Mouse (Mus musculus) lung, postnatal 0 days (tissue): ENCODE data around the gene Tsc1. TPM values are rescaled to one million over a fixed set of nuclear protein-coding genes. Genes with fewer than 3 reads are reported as not detected.

Experiments
- ATAC-seq: fragments of 200-750 bp; cut with Nextera tagmentation; 2 replicates; pipeline ENCODE4 v1.8.0; 2017; ENCODE audit warnings: moderate library complexity
- DNase-seq: peaks from one replicate; pipeline ENCODE4 v3.0.0-alpha.2; 2016; ENCODE audit warnings: low spot score
- H3K27ac ChIP-seq: fragments of 300-500 bp; sonication (generic); 2 replicates; pipeline ENCODE4 v1.5.1; 2014; ENCODE audit warnings: antibody characterized with exemption, mild to moderate bottlenecking, low read length, mixed read lengths
- H3K27me3 ChIP-seq: fragments of 300-500 bp; sonication (generic); replicated peaks from 2 replicates; pipeline ENCODE4 v1.6.1; 2014; ENCODE audit warnings: low read length, mixed read lengths; ENCODE audit not compliant: insufficient read depth
- H3K36me3 ChIP-seq: fragments of 300-500 bp; sonication (generic); 2 replicates; pipeline ENCODE4 v1.6.1; 2014; ENCODE audit warnings: low read length, mixed read lengths; ENCODE audit not compliant: insufficient read depth
- H3K4me1 ChIP-seq: fragments of 300-500 bp; sonication (generic); 2 replicates; pipeline ENCODE4 v1.6.1; 2014; ENCODE audit warnings: antibody characterized with exemption, low read depth, low read length, mixed read lengths; ENCODE audit not compliant: insufficient read depth
- H3K4me2 ChIP-seq: fragments of 300-500 bp; sonication (generic); replicated peaks from 2 replicates; pipeline ENCODE4 v1.6.1; 2014; ENCODE audit warnings: low read depth, mild to moderate bottlenecking, low read length, moderate library complexity, mixed read lengths
- H3K4me3 ChIP-seq: fragments of 300-500 bp; sonication (generic); 2 replicates; pipeline ENCODE4 v1.5.1; 2014; ENCODE audit warnings: low read depth, low read length
- H3K9ac ChIP-seq: fragments of 300-500 bp; sonication (generic); replicated peaks from 2 replicates; pipeline ENCODE4 v1.6.1; 2014; ENCODE audit warnings: low read depth, mild to moderate bottlenecking
- H3K9me3 ChIP-seq: fragments of 300-500 bp; sonication (generic); 2 replicates; pipeline ENCODE4 v1.6.1; 2016; ENCODE audit warnings: low read length, mixed read lengths
- CTCF ChIP-seq: IDR thresholded peaks from 2 replicates; pipeline ENCODE4 v1.5.1; 2016; ENCODE audit warnings: antibody characterized with exemption, mild to moderate bottlenecking
- EP300 ChIP-seq: IDR thresholded peaks from 2 replicates; pipeline ENCODE4 v1.6.1; 2016; ENCODE audit warnings: antibody characterized with exemption, mild to moderate bottlenecking, control low read depth
- WGBS: fragments of 180-500 bp; shearing (Covaris S2); extraction: QIAGEN DNeasy Blood & Tissue Kit; methylation state at CpG from one replicate; pipeline ENCODE4 v1.1.7; 2014; 5-methylcytosine and 5-hydroxymethylcytosine counted together
- polyA plus RNA-seq: library from polyadenylated mRNA; unstranded; fragments of >200 nt; fragmentation: Nextera tagmentation; extraction: Ambion mirVana; gene quantifications from 2 replicates; pipeline ENCODE4 v1.2.1, GENCODE M21; 2015

The Tsc1 gene
- polyA plus RNA-seq, 1 experiment from 2014 or later: 7.3 TPM

DNA sequence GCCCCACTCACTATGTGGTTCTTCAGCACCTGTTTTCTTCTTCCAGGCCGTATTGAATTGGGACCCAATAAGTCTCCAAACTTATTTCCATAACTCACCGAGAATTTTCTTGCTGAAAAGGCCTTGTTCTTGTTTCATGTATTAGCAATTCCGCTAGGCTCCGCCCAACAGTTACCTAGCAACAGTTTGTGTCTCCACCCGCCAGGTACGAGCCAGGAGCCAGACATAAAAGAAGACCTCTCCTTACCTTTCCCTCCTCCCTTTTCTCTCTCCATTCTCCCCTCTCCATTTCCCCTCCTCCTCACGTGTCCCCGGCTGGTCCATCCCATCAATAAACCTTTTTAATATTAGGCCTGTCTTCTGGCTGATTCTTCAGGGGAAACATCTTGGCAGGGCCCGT, 2.7 kb upstream of the Tsc1 start:
- H3K36me3 ChIP-seq: no peaks in the 10 kb centered on the region
- H3K4me2 ChIP-seq: peak overlapping the region; percentile 17
- ATAC-seq: no peak
- DNase-seq: peak; percentile 48
- 22% methylated on average over 9 of the region's 9 CpGs for WGBS
- H3K4me1 ChIP-seq: no peaks in the 10 kb centered on the region; the same call in 1 of the 2 replicates
- H3K27me3 ChIP-seq: no peaks in the 10 kb centered on the region
- no peak overlapping the region for H3K27ac ChIP-seq
- TF ChIP-seq EP300 (no peak), CTCF (no peak)
- no peak overlapping the region; the same call in 1 of the 2 replicates for H3K4me3 ChIP-seq
- H3K9ac ChIP-seq: no peak overlapping the region
- no peaks in the 10 kb centered on the region for H3K9me3 ChIP-seq

DNA sequence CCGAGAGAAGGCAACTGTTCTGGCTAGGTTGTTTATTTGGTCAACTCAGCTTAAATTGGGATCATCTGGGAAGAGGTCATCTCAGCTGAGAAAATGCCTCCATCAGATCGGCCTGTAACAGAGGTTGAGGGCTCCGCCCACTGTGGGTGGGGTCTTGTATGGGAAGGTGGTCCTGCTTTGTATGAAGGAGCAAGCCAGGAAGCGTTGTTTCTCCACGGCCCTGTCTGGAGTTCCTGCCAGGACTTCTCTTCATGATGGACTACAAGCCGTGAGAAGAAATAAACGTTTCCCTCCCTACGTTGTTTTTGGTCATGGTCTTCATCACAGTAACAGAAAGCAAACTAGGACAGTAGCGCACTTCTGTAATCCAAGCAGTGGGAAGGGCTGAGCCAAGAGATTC, 2.1 kb upstream of the Tsc1 start:
- Histone ChIP-seq H3K9me3 (no peaks in the 10 kb centered on the region), H3K4me1 (no peaks in the 10 kb centered on the region; the same call in 1 of the 2 replicates), H3K4me2 (peak overlapping the region; percentile 17), H3K4me3 (no peak overlapping the region; the same call in 1 of the 2 replicates), H3K9ac (no peak overlapping the region), H3K27ac (no peak overlapping the region), H3K27me3 (no peaks in the 10 kb centered on the region), H3K36me3 (no peaks in the 10 kb centered on the region)
- DNase-seq (peak; percentile 14), ATAC-seq (no peak)
- TF ChIP-seq CTCF (no peak), EP300 (no peak)
- WGBS: 11% methylated on average over 9 of the region's 9 CpGs

DNA sequence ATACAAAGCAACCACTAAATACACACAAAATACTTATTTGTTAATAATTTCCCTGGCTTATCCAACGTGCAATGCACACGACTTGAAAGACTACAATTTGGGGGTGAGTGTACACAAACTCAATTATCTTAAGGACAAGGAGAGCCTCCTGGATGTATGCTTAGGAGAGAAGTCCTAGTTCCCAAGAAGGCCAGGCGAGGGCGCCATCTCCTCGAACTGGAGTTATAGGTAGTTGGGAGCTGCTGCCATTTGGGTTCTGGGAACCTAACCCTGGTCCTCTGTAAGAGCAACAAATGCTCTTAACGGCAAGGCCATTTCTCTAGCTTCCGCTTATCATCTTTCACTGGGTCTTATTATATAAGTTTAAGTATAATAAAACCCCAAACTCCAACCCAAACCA, 1.2 kb upstream of the Tsc1 start:
- WGBS: 51% methylated on average over 7 of the region's 7 CpGs
- DNase-seq (peak; percentile 19), ATAC-seq (no peak)
- Histone ChIP-seq H3K27me3 (no peaks in the 10 kb centered on the region), H3K4me3 (no peak overlapping the region), H3K9ac (no peak overlapping the region), H3K27ac (no peak overlapping the region), H3K4me1 (no peaks in the 10 kb centered on the region; the same call in 1 of the 2 replicates), H3K36me3 (no peaks in the 10 kb centered on the region), H3K9me3 (no peaks in the 10 kb centered on the region), H3K4me2 (no peak overlapping the region)
- TF ChIP-seq EP300: no peak
- TF ChIP-seq CTCF: peak; percentile 51

DNA sequence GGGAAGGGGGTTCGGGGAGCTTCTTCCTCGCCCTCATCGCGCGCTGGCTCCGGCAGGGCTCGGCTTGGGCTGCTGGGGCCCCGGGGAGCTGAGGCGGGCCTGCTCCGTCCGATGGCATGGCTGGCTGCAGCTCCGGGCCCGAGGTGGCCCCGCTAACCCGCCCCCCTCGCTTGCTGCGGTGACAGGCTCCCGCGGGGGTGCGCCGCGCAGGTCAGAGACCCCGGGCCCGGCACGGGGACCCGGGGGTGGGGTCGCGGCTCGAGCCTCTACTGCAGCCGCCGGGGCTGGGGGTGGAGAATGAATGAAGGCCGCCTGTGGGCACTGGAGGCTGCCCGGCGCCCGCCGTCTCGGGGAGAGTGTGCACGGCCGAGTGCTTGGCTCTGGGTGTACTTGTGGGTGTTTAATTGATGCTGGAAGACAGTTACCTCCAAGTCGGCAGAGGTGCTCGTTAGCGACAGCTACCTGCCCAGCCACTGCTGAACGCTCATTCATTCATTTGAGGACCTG, 460 bp downstream of the Tsc1 start:
- Histone ChIP-seq H3K4me1 (no peaks in the 10 kb centered on the region; the same call in 1 of the 2 replicates), H3K4me3 (peak overlapping the region; percentile 96), H3K9ac (peak overlapping the region; percentile 74), H3K4me2 (peak overlapping the region; percentile 81), H3K36me3 (no peaks in the 10 kb centered on the region), H3K27me3 (no peaks in the 10 kb centered on the region), H3K9me3 (no peaks in the 10 kb centered on the region), H3K27ac (peak overlapping the region; percentile 71)
- DNase-seq (no peak), ATAC-seq (peak; percentile 48)
- TF ChIP-seq CTCF: no peak
- TF ChIP-seq EP300: no peak
- 0% methylated on average over 37 of the region's 43 CpGs for WGBS

DNA sequence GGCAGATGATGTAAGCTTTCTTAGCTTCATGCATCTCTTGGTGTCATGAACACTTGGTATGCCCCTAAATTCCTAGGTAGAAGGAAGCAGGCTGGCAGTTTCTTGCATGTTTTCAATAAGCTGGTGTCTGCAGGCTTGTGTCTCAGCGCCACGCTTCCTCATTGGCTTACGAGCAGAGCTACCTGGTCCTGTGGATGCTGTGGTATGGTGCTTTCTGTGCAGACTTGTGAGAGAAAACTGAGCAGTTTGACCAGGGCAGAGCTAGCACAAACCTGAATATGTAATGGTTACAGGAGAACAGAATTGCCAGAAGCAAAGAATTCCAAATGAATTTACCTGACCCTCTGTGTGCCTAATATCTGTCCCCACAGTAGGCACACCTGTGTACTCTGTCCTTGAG, 2.1 kb downstream of the Tsc1 start:
- no peak overlapping the region for H3K4me3 ChIP-seq
- TF ChIP-seq CTCF (no peak), EP300 (no peak)
- no peak for ATAC-seq
- H3K27me3 ChIP-seq: no peaks in the 10 kb centered on the region
- H3K27ac ChIP-seq: no peak overlapping the region
- 91% methylated on average over 3 of the region's 3 CpGs for WGBS
- H3K36me3 ChIP-seq: no peaks in the 10 kb centered on the region
- H3K4me1 ChIP-seq: no peaks in the 10 kb centered on the region; the same call in 1 of the 2 replicates
- no peaks in the 10 kb centered on the region for H3K9me3 ChIP-seq
- H3K9ac ChIP-seq: no peak overlapping the region
- no peak for DNase-seq
- no peak overlapping the region for H3K4me2 ChIP-seq

DNA sequence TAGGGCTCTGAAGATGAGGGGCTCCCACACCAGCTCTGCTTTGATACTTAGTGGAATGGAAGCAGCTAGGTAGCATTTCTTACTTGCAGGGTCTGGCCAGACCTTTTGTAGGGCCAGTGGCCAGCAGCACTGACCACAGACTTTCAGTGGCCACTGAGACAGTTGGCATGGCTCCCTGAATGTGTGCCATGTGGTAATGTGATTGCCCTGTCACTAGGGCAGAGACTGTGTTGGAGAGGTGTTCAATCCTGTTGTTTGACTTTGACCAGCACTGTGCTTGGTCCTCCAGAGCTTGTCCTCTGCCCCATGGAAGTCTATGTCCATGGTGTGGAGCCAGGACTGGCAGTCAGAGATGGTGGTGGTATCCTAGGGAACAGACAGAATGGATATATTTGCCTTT, 9.5 kb downstream of the Tsc1 start:
- TF ChIP-seq EP300 (no peak), CTCF (no peak)
- H3K9ac ChIP-seq: no peak overlapping the region

DNA sequence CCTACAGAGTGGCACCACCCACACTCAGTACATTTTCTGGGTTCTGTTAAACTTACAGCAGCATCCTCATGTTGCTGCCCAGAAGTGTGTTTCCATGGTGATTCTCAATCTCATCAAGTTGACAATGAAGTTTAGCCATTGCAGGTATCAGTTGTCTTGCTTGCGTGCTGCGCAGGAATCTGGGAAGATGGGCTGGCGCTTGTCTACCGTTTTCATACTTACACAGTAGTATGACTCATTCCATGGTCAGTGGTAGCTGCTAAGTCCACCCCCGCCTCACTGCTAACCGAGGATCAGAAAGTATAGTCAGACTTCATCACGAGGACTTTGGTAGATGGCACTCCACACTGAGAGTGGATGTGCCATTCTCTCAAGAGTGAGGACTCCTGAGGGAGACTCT, 12.3 kb downstream of the Tsc1 start:
- H3K4me3 ChIP-seq: no peak overlapping the region
- no peaks in the 10 kb centered on the region for H3K9me3 ChIP-seq
- 89% methylated on average over 7 of the region's 7 CpGs for WGBS
- no peaks in the 10 kb centered on the region for H3K27me3 ChIP-seq
- no peak for DNase-seq
- no peak for ATAC-seq
- H3K9ac ChIP-seq: no peak overlapping the region
- no peaks in the 10 kb centered on the region; the same call in 1 of the 2 replicates for H3K36me3 ChIP-seq
- TF ChIP-seq EP300: no peak
- no peak for TF ChIP-seq CTCF
- H3K4me2 ChIP-seq: no peak overlapping the region
- no peaks in the 10 kb centered on the region for H3K4me1 ChIP-seq
- H3K27ac ChIP-seq: no peak overlapping the region

More for the DNA sequence above, 9.5 kb downstream of the Tsc1 start:
- no peaks in the 10 kb centered on the region for H3K4me1 ChIP-seq
- no peaks in the 10 kb centered on the region for H3K36me3 ChIP-seq
- H3K4me3 ChIP-seq: no peak overlapping the region
- ATAC-seq: no peak
- no peaks in the 10 kb centered on the region for H3K9me3 ChIP-seq
- H3K27me3 ChIP-seq: no peaks in the 10 kb centered on the region
- no peak for DNase-seq
- H3K27ac ChIP-seq: no peak overlapping the region
- no peak overlapping the region for H3K4me2 ChIP-seq
